Mouse (Mus musculus) mouse embryonic stem cell (cell line): ENCODE results near the gene Alox12.

ENCODE experiments used
- in situ Hi-C, 2 experiments: fragments of 300-500 bp; cut with MboI; formaldehyde crosslinking; loops; 1 replicate in 1 of 2; 3 replicates in 1 of 2; pipeline ENCODE4 v1.14.3; 2019 to 2020; ENCODE audit warnings: low sequenced_read_pairs in 2 of 2, low pct_unique_long_range_greater_than_20kb in 1 of 2, mixed read lengths in 1 of 2; ENCODE audit not compliant: unreplicated experiment in 1 of 2

Gene Alox12

DNA sequence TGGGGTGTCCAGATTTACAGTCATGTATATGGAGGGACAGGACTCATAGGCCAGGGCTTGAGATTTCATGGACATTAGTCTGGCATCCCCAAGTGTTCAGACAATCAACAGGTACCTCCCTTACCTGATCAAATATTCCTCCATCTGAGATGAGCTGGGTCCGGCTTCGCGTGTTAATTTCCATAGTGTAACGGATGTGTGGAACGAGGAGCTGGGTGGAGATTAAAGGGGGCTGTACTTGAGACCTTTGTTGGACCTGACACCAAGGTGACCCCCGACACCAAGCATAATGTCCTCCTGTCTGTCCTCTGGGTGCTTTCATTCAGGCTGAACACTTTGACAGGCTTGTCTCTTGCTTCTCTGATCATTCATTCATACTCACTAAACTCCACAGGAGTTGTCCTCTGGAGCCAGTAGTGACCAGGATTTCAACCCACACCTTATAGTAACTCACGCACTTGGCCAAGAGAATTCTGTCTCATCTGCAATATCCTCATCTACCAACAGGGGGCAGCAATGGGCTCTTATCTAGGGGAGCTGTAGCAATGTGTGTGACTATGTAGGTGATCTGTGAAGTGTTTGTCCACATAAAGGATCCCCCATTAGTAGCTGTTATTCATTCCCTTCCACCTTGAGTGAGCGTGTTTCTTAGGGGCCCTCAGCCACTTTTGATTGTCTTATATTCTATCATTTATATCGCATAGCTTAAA, 7.9 kb downstream of the Alox12 start:
- in situ Hi-C loops, result no loop called here

DNA sequence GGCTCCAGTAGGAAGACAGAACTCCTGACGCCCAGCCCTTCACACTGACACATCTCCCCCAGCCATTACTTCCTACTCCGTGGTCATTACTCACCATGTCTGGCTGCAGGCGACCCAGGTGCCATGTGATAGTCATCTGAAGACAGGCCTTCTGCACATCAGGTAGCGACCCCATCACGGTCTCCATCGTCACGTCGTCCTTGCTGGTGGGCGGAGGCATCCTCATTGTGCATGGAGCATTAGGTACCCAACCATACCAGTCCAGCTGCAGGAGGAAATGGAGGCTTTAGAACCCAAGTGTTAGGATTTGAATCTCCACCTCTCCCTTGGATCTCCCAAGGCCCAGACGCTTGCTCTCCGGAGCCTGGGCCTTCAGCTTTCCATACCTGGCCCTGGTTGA, 12.6 kb downstream of the Alox12 start:
- in situ Hi-C loops, result no loop called here

DNA sequence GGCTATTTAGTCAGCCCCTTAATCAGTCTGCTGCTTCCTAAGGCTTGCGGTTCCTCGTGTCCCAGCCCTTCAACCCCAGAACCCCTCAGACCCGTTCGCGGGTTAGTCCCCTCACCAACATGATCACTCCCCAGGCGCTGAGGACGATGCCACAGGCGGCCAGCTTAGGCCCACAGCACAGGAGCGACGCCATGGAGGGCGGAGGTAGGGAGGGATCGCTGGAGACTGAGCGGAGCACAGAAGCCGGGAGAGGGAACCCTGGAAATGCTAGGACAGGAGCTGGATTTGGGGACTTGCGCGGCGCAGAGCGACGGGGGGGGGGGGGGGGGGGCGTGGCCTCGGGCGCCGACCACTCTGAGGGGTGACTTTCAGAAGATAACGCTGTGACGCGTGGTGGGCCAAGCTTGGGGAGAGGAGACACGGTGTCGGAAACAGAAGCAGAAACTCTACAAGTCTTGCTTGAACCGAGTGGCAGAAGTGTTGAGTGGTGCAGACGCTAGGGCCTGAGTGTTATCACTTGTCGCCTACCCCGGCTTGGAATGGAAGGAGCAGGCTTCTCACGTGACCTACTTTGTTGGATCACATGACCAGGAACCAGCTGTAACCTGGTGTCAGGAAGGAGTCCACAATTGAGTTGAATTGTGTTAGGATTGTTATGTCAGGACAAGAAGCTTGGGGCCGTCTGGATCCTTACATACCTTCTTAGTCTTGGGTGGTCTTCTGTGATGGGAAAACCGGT, 15.4 kb downstream of the Alox12 start, which contains the start of the genes Gm21988 and Rnasek:
Gene Gm21988, minus strand, starts transcription at position 290 of the 739 bp plus-strand sequence.
Gene Rnasek, minus strand, starts transcription at position 302 of the 739 bp plus-strand sequence.
- in situ Hi-C loops, result no loop called here

DNA sequence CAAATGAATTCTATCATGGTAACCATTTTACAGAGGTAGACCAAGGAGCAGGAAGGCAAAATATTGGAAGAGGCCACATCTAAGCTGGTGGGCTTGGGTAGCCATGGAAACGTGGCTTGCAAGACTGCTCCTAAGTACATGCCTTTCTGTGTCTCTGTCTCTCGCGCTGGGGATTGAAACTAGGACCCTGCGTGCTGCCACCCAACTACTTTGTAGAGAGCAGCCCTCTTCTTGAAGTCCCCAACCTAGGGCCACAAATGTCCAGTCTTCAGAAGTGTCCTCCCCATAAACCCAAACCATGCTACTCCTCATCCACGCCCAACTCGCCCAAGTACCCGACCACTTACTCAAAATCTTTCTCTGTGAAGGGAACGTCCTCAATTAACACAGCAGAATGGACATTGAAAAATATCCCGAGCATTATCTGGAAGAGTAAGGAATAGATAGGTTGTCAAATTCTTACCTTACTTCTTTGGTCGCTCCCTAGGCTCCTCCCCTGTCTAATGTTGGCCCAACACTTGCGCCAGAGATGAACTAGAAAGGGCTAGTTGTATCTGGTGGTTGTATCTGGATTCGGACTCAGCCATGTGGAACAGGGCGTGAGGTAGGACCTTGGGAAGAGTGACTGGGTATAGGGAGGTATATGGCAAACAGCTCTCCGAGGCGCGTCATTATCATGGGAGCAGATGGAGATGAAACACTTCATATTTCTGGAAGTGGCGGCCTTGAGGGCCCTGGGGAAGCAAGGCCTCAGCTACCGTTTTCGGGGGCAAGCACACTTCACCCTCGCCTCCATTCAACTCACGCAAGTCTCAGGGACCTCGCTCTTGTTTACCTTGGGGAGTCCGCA, 16.3 kb downstream of the Alox12 start:
- in situ Hi-C loops, result no loop called here

DNA sequence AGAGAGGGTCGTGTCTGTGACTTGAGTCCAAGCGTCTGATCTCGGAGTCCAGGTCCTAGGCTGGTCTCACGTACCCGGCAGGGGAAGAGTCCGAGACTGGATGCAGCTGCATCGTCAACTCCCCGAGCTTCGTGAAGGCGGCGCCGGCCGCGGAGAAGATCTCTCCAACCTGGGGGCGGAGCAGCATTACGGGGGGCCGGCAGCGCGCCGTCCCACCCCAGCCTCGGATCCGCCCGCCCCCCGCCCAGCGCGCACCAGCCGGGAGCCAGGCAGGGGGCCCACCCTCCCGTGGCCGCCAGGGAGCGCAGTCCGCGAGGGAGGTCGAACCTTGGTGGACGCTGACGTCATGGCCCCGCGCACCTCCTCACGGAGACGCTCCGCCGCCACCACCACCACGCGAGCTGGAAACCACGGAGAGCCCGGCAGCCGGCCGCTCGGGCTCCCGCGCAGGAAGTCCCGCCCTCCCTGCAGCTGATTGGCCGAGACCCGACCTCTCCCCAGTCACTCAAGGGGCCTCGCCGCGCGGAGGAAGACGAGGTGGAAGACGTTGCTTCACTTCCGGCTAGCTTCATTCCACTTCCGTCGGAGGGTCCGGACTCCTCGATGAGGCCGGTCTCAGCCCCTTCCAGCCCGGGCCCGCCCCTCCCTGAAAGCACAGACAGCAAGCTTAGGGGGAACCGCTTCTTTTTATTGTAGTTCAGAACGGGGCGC, 17.5 kb downstream of the Alox12 start, which contains the start of gene 0610010K14Rik:
Gene 0610010K14Rik, minus strand, starts transcription at position 458 of the 711 bp plus-strand sequence.
- in situ Hi-C loops, result no loop called here

DNA sequence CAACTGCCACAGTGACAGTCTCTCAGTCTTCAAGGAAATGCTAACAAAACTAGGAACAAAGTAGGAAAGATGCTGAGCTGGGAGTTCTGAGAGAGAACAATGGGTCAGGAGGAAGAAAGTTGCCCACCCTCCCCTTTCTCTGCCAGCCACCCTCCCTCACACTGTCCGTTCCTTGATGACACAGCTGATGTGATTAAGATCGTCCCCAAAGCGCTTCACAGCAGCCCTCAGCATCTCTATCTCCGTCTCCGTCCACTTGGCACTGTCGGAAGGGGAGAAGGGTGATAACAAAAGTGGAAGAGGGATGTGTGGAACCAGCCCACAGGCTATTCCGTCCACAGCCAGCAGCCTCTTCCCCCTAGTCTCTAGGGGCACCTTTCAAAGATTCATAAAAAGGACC, 18.4 kb downstream of the Alox12 start:
- in situ Hi-C loops, result no loop called here

DNA sequence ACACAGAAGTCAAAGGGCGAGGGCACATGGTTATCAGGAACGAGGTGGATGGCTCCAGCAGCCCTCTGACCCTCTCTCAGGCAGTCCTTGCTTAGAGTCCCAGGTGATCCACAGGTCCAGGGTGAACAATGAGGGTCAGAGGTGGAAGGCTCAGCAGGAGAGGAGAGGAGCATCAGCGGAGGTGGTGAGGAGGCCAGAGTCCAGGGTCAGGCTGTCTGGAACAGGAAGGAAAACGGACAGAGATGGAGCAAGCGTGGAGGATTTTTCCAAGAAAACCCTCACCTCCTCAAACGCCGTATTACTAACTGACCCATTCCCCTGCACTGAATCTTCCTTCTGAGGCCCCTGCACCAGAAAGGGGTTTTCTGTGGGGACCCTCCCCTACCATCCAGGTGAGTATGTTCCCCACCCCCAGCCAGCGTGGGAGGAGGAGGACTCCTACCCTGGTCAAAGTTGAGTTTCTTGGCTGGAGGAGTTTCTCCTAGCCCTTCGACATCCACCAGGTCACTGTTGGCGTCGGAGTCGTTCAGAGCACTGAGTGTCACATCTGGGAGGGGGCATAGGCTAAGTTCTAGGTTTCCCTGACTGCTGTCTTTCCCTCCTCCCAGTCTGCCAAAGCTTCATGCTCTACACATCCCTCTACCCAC, 19.8 kb downstream of the Alox12 start:
- in situ Hi-C loops, result no loop called here

DNA sequence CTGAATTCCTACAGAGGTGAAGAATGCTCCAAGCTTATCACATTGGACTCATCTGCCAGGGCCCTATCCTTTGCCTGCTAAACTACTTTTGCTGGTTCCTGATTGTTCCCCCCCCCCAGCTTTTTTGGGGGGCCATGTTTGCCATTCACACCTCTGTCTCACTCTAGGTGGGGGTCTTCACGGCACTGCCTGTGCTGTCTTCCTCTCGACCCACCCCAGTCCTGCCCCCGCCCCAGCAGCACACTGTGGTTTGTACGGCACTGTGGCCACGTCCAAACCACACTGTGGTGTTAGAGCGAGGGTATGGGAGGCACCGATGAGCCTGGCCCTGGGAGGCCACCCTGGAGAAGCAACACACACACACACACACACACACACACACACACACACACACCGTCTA, 20.7 kb downstream of the Alox12 start:
- in situ Hi-C loops, result no loop called here

DNA sequence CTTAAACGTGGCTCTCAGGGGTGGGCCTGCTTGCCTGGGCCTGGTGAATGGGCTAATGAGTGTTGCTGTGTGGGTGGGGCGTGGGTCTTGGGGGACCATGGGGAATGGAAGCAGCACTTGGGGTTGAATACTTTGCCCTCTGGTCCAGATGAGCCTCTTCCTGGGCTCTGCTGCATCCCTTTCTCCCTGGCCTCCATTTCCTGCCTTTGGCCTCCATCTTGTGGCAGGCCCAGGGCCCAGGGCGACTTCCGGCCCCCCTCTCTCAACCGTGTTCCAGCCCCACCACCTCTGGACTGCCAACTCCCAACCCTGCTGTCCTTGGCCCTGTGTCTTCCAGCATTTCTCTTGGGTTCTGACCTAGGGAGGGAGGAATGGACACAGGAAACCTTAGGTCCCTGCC, 21.1 kb downstream of the Alox12 start:
- in situ Hi-C loops, result no loop called here

DNA sequence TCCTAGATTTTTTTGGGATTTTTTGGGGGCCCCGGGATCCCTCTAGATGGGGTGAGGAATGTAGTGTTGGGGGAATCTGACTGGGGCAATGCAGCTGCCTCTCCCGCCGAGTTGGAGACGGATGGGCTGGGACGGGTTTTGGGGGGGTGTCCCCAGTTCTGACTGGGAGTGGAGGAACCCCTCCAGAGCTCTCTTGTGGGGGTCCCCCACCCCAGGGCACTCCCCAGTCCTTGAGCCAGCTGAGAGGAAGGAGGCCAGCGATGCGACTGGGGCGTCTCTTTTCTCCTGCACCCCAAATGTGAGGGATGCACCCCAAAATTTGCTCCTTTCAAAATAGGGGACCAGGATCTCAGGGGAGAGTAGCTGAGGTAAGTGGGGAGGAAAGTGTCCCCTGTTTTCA, 22.1 kb downstream of the Alox12 start:
- in situ Hi-C loops, result no loop called here

DNA sequence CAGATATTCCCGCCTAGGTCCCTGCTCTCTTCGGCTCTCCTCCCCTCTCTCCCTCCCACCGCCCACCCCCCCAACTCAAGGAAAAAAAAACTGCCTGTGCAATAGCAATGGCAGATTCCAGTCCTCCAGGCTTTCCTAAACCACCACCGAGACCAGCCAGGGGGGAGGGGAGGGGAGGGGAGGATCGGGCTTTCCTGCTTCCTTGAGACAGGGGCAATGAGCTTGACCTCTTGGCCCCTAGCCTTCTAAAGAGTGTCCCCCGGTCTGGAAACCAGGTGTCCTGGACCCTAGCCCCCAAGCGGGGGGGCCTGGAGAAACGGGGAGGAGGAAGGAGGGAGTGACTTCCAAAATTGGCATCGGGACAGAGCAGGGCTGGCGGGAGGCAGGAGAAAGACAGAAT, 22.6 kb downstream of the Alox12 start:
- in situ Hi-C loops, result no loop called here

DNA sequence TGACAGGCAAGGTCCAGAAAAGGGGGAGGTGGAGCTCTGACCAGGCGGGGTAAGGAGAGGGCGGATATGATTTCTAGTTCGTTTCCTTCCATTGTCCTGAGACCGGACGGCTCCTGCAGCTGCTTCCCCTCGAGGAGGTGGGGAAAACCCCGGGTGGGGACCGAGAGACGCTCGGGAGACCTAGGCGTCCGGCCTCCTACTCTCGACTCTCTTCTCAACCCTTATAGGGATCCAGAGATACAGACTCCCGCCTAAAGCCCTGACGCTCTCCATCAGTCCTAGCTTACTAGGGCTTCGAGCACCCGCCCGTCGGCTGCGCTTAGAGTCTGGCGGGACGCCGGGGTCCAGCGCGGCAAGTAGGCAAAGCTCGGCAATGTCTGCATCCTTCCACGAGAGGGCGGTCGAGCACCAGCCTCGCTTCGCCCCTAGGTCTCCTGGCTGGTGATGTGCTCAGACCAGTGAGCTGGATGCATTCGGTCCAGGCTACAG, 24.9 kb downstream of the Alox12 start:
- in situ Hi-C loops, result no loop called here

DNA sequence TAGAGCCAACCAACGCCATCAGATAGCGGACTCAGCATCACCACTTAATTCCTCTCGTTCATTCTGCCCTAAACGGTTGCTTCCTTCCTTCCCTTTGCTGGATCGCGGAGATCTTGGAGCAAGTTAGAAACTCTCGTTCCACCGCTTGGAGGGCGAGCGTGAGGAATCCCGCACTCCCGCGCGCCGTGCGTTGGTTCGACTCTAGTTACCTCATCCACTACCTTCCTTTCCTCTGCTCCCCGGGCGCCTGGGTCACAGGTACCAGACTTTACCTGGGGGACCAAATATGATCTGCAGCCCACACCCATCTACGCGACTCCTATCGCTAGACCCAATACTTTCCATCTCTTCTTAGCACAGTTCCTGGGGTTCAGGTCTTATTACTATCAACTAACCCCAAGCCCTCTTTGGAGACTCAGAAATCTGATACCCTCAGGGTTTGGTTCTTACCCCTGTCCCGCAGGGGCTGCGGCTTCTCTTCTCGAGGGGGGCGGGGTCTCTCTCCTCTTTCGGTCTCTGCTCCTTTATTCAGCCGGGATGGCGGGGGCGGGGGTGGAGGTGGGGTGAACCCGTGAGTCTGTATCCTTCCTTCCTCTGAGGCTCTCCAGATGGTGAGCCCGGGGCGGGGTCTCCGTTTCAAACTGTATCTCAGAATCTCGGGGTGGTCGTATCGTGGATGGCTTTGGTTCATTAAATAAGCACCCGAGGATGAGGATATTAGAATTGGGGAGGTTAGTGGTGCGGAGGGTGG, 25.7 kb downstream of the Alox12 start, which contains the start of gene Bcl6b:
Gene Bcl6b, minus strand, starts transcription at position 539 of the 751 bp plus-strand sequence.
- in situ Hi-C loops, result no loop called here

DNA sequence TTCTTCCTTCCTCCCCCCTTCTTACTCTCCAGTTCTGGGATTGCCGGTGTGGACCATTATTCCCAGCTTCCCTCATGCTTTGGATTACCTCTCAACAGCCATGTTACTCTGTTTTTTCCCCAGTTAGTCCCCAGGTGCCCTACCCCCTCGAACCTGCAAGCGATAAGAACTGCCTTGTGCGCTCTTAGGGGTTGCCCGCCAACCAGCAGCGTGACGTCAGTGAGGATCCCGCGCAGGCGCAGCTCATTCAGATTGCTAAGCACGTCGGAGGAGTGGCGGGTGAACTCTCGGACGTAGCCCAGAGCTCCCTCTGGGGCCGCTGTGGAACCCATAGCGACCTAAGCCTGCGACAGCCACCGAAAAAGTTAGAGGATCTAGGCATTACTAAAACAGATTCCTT, 26.3 kb downstream of the Alox12 start:
- in situ Hi-C loops, result no loop called here

DNA sequence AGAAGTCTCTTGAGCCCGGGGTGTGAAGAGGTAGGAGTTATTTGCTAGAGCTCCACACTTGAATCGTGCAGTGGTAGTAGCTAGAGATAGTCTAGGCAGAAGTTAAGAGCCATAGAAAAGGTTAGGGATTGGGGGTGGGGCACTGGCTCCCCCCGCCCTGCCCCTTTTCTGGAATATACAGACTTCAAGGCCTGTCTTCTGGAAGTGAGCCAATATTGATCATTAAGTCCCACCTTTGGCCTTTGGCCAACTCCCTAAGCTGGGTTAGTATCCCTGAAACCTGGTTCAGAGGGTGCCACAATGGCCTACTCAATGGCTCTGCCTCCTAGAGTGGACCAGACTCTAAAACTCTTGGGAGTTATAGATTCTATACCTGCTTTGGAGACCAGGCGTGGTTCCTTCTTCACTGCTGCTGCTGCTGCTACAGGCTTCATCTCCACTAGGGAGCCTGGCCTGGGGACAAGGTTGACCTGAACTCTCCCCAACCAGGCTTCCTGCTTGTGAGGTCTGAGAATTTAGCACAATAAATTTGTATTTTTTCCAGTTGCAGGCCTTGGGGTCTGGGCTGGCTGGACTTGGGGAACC, 27.4 kb downstream of the Alox12 start:
- in situ Hi-C loops, result no loop called here

DNA sequence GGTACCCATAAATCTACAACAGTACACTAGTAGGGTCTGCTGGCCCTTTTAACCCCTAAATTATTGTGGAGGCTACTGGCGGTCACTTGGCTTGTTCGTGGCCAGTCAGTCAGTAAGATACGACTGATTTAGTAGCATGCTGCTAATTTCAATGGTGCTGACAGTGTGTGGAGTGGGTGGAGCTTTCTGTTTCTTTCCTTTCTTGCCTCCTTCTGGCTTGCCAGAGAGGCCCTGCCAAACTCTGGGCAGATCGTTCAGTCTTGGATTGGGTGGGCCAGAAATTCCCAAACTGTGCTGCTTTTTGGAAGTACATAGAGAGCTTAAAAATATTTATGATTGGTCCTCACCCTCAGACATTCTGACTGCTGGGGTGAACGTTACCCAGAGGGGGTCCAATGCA, 28.0 kb downstream of the Alox12 start:
- in situ Hi-C loops, result no loop called here

DNA sequence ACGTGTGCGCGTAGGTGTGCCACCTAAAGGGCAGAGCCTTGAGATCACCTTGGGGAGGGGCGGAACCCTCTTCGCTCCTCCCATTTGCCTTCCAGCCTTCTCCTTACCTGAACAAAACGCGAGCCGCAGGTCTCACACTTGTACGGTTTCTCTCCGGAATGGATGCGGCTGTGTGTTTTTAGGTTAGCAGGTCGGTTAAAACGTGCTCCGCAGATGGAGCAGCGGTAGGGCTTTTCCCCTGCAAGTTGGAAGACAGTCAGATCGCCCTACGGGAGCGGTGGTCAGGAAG, 28.6 kb downstream of the Alox12 start:
- in situ Hi-C loops, result no loop called here
